Mouse (Mus musculus) heart, adult 11 months (tissue): ENCODE measurements around the gene Dld.

ENCODE experiments used
- DNase-seq: peaks from one replicate; pipeline ENCODE4 v3.0.0; 2022

The Dld gene

GRCm38 (mm10) chr12:31293361-31294142 is 57.7 kb downstream of the Dld start:
- peak; percentile 97 for DNase-seq

DNA sequence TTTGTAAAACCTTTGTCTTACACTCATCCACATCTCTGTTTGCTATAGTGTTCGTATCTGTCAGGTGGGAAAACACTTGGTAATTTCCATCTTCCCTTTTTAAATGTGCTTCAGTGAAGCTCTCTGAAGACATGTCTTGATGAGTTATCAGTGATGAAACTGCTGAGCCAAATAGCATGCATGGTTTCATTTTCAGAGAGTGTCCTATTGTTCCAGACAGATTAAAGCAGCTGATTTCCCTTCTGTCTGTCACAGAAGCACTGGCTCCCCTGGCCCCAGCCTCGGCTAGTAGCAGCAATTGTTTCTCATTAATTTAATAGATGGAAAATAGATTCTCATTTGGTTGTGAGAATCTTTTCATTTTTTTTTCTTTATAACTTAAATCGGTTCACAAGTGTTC is 60.3 kb downstream of the Dld start:
- DNase-seq = no peak

- no peak for DNase-seq
Observed at GRCm38 (mm10) chr12:31289046-31289445, 62.2 kb downstream of the Dld start.

GRCm38 (mm10) chr12:31283617-31284136 is 67.6 kb downstream of the Dld start:
- DNase-seq = no peak

DNA sequence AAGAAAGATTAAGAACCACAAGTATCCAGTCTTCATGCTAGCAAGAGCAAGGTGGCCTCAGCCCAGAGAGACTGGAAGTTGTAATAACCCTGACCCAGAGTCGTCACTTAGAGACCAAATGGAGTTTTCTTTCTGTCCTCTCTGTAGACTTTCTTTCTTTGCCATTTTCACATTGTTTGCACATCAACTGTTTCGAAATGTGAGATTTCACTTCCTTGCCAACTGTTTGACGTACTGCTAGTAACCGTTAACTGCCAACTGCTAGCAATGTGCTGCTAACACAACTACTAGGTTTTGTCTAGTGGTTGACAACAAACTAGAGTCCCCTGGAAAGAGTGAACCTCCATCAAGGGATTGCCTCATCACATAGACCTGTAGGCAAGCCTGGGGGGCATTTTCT is 68.1 kb downstream of the Dld start:
- no peak for DNase-seq

- DNase-seq = no peak
Observed at GRCm38 (mm10) chr12:31282241-31282640, 69.0 kb downstream of the Dld start.
